Mouse (Mus musculus): ENCODE data around the gene Tatdn3. TPM values are rescaled to one million over a fixed set of nuclear protein-coding genes. Genes with fewer than 3 reads are reported as not detected.
"Not testable (repeated sequence)": the region's sequence is repeated elsewhere in the genome, so short reads cannot be mapped to it uniquely, and the experiment has no call there.

Tatdn3 gene
- total and polyA plus RNA-seq, 2 experiments from 2014 or later: 14.7 to 21.5 TPM

DNA sequence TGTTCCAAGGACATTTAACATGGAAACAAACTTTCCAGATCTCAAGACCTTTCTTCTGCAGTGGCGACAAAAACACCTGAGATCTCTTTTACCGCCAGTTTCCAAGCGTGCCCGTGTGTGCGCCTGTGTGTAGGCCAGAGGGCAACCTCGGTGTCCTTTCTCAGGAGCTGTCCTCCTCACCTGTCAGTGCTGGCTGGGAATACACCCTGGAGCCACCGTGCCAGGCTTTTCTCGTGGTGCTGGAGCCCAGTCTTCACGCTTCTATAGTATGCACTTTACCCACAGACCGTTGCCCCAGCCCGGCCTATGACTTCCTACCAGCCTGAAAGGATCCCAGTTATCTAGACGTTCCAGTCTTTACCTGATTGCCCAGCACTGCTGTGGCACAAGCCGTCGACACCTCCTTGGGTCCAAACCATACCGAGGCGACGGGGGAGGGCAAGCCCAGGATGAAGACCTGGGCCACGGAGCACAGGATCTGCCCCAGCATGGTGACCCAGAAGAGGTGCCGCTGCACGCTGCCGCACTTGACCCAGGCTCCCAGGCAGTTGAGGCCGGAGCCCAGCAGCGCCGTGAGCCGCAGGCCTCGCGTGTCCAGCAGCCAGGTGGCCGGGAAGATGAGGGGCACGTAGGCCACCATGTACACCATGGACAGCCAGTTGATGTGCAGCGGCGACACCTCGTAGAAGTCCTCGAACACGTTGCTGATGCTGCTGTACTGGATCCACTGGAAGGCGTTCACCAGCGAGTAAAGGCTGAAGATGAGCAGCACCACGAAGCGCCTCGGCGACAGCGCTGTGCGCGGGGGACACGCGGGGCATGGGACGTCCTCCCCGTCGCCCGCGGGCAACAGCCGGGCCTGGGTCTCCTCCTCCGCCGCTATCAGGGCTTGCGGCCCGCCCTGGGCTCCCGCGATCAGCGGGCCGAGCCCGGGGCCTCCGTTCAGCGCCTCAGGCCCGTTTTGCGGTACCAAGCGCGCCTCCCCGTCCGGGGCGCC is 37.4 kb downstream of the Tatdn3 start:
- 2% methylated on average over 54 of the region's 69 CpGs for WGBS
- TF ChIP-seq CTCF (IDR thresholded peaks at IDR 0.05): no peak
- Histone ChIP-seq H3K36me3 (ENCODE audit: insufficient read depth, low read length) (no peaks in the 10 kb centered on the region), H3K4me1 (ENCODE audit: insufficient read depth, low read length) (peaks cover 4% of the 10 kb centered on the region; the same call in 1 of the 2 replicates), H3K4me3 (ENCODE audit: low read depth, low read length) (peak overlapping the region; percentile 85), H3K27ac (ENCODE audit: low read depth, low read length) (peak overlapping the region; percentile 79), H3K4me2 (ENCODE audit: low read depth, low read length, poor library complexity, severe bottlenecking) (peak overlapping the region; percentile 90), H3K27me3 (ENCODE audit: insufficient read depth, low read length) (no peaks in the 10 kb centered on the region), H3K9me3 (ENCODE audit: low read length) (no peaks in the 10 kb centered on the region), H3K9ac (replicated peaks; ENCODE audit: low read length, poor library complexity, severe bottlenecking) (peak overlapping the region; percentile 92)
- peak; percentile 22 for DNase-seq (ENCODE audit: low spot score)
- no peak; the same call in 1 of the 2 replicates for ATAC-seq (ENCODE audit: low FRiP score)

- WGBS: 97% methylated on average over 5 of the region's 6 CpGs
- DNase-seq (ENCODE audit: low spot score); H3K4me1 ChIP-seq (ENCODE audit: insufficient read depth, low read length); H3K9me3 ChIP-seq (ENCODE audit: low read length); H3K27me3 ChIP-seq (ENCODE audit: insufficient read depth, low read length); H3K4me3 ChIP-seq (ENCODE audit: low read depth, low read length); H3K36me3 ChIP-seq (ENCODE audit: insufficient read depth, low read length); H3K27ac ChIP-seq (ENCODE audit: low read depth, low read length); H3K9ac ChIP-seq (replicated peaks; ENCODE audit: low read length, poor library complexity, severe bottlenecking); ATAC-seq (ENCODE audit: low FRiP score); H3K4me2 ChIP-seq (ENCODE audit: low read depth, low read length, poor library complexity, severe bottlenecking): not testable (repeated sequence)
These were observed 38.9 kb downstream of the Tatdn3 start for GRCm38 (mm10) chr1:191023806-191024205.

GRCm38 (mm10) chr1:191023140-191023539 is 39.6 kb downstream of the Tatdn3 start:
- ATAC-seq (ENCODE audit: low FRiP score): no peak
- H3K4me2 ChIP-seq (ENCODE audit: low read depth, low read length, poor library complexity, severe bottlenecking): no peak overlapping the region

DNA sequence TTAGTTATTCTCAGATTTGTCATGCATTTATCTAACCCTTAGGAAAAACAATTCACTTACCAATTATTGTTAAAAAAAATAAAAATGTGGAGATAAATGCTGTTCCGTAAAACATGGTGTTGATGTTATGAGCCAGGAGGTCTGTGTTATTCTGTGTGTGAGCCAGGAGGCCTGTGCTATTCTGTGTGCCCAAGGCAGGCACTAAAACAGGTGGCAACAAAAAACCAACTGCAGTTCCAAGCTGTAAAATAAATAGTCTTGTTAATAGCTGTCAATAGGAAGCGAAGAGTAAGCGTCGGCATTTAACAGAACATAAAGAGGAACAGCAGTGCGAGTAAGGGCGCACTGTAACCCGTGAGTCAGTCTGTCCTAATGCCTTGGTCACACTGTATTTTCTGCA is 41.7 kb downstream of the Tatdn3 start:
- ATAC-seq (ENCODE audit: low FRiP score) (no peak), DNase-seq (ENCODE audit: low spot score) (no peak)
- WGBS: 92% methylated on average over 7 of the region's 7 CpGs

More at GRCm38 (mm10) chr1:191023140-191023539, 39.6 kb downstream of the Tatdn3 start:
- WGBS: 94% methylated on average over 2 of the region's 2 CpGs
- no peak for DNase-seq (ENCODE audit: low spot score)
- Histone ChIP-seq H3K27ac (ENCODE audit: low read depth, low read length) (no peak overlapping the region), H3K4me3 (ENCODE audit: low read depth, low read length) (no peak overlapping the region), H3K9me3 (ENCODE audit: low read length) (no peaks in the 10 kb centered on the region), H3K27me3 (ENCODE audit: insufficient read depth, low read length) (no peaks in the 10 kb centered on the region), H3K4me1 (ENCODE audit: insufficient read depth, low read length) (peaks cover 4% of the 10 kb centered on the region; the same call in 1 of the 2 replicates), H3K9ac (replicated peaks; ENCODE audit: low read length, poor library complexity, severe bottlenecking) (no peak overlapping the region), H3K36me3 (ENCODE audit: insufficient read depth, low read length) (no peaks in the 10 kb centered on the region)
- TF ChIP-seq CTCF (IDR thresholded peaks at IDR 0.05): no peak

GRCm38 (mm10) chr1:191020217-191020924 is 42.4 kb downstream of the Tatdn3 start:
- WGBS: 83% methylated on average over 3 of the region's 3 CpGs
- ATAC-seq (ENCODE audit: low FRiP score) (no peak), DNase-seq (ENCODE audit: low spot score) (no peak)
- no peaks in the 10 kb centered on the region for H3K9me3 ChIP-seq (ENCODE audit: low read length)
- TF ChIP-seq CTCF (IDR thresholded peaks at IDR 0.05): no peak
- no peak overlapping the region for H3K4me2 ChIP-seq (ENCODE audit: low read depth, low read length, poor library complexity, severe bottlenecking)
- no peaks in the 10 kb centered on the region; the same call in 1 of the 2 replicates for H3K4me1 ChIP-seq (ENCODE audit: insufficient read depth, low read length)
- H3K9ac ChIP-seq (replicated peaks; ENCODE audit: low read length, poor library complexity, severe bottlenecking): no peak overlapping the region
- H3K4me3 ChIP-seq (ENCODE audit: low read depth, low read length): no peak overlapping the region
- no peak overlapping the region for H3K27ac ChIP-seq (ENCODE audit: low read depth, low read length)
- no peaks in the 10 kb centered on the region for H3K36me3 ChIP-seq (ENCODE audit: insufficient read depth, low read length)
- no peaks in the 10 kb centered on the region for H3K27me3 ChIP-seq (ENCODE audit: insufficient read depth, low read length)

More for the DNA sequence above, 41.7 kb downstream of the Tatdn3 start:
- Histone ChIP-seq H3K9ac (replicated peaks; ENCODE audit: low read length, poor library complexity, severe bottlenecking) (no peak overlapping the region), H3K36me3 (ENCODE audit: insufficient read depth, low read length) (no peaks in the 10 kb centered on the region), H3K9me3 (ENCODE audit: low read length) (no peaks in the 10 kb centered on the region), H3K27me3 (ENCODE audit: insufficient read depth, low read length) (no peaks in the 10 kb centered on the region), H3K27ac (ENCODE audit: low read depth, low read length) (no peak overlapping the region), H3K4me3 (ENCODE audit: low read depth, low read length) (no peak overlapping the region), H3K4me2 (ENCODE audit: low read depth, low read length, poor library complexity, severe bottlenecking) (no peak overlapping the region), H3K4me1 (ENCODE audit: insufficient read depth, low read length) (no peaks in the 10 kb centered on the region; the same call in 1 of the 2 replicates)
- TF ChIP-seq CTCF (IDR thresholded peaks at IDR 0.05): no peak

Data from midbrain, postnatal 0 days (tissue).